Mouse (Mus musculus): ENCODE measurements around the gene Smarca4. TPM values are rescaled to one million over a fixed set of nuclear protein-coding genes. Genes with fewer than 3 reads are reported as not detected.
"Not testable (repeated sequence)": the region's sequence is repeated elsewhere in the genome, so short reads cannot be mapped to it uniquely, and the experiment has no call there.

The Smarca4 gene
- total RNA-seq (2021) = 10 to 100 TPM; 72.3 to 88.2 TPM
- polyA plus RNA-seq (2012; rRNA removed) = 47.1 and 62.0 TPM in 2 replicates
- long read RNA-seq, full-length matches to known transcripts = 6 of 36 reads
- long read RNA-seq, partial matches to known transcripts = 26 of 36 reads
- long read RNA-seq, other reads (novel, unspliced or antisense) = 4 of 36 reads

- peak; percentile 100 for DNase-seq
Observed at GRCm38 (mm10) chr9:21615617-21616231, at the start of gene Smarca4. Gene Smarca4 (plus strand): TSS chr9:21616169.

GRCm38 (mm10) chr9:21566538-21566937, 49.4 kb upstream of the Smarca4 start:
- DNase-seq = no peak

- DNase-seq = no peak
Observed at GRCm38 (mm10) chr9:21567051-21567450, 48.9 kb upstream of the Smarca4 start.

GRCm38 (mm10) chr9:21568657-21569255, 47.2 kb upstream of the Smarca4 start:
- DNase-seq = no peak

- no peak for DNase-seq
Observed at GRCm38 (mm10) chr9:21574012-21574801, 41.8 kb upstream of the Smarca4 start.

- DNase-seq = no peak
Observed at GRCm38 (mm10) chr9:21575253-21575652, 40.7 kb upstream of the Smarca4 start.

- DNase-seq = no peak
Observed at GRCm38 (mm10) chr9:21576286-21576685, 39.7 kb upstream of the Smarca4 start.

- no peak for DNase-seq
Observed at GRCm38 (mm10) chr9:21578226-21578625, 37.7 kb upstream of the Smarca4 start.

- DNase-seq = no peak
Observed at GRCm38 (mm10) chr9:21585401-21585800, 30.6 kb upstream of the Smarca4 start.

- no peak for DNase-seq
Observed at GRCm38 (mm10) chr9:21587678-21588349, 28.2 kb upstream of the Smarca4 start.

- DNase-seq = no peak
Observed at GRCm38 (mm10) chr9:21588350-21588749, 27.6 kb upstream of the Smarca4 start.

- no peak for DNase-seq
Observed at GRCm38 (mm10) chr9:21589538-21589937, 26.4 kb upstream of the Smarca4 start.

- DNase-seq = no peak
Observed at GRCm38 (mm10) chr9:21591127-21591830, 24.7 kb upstream of the Smarca4 start.

GRCm38 (mm10) chr9:21591831-21592702, 23.9 kb upstream of the Smarca4 start:
- no peak for DNase-seq

- DNase-seq = peak; percentile 92
Observed at GRCm38 (mm10) chr9:21592703-21593121, 23.3 kb upstream of the Smarca4 start, which contains the start of the genes Timm29 and Yipf2. Gene Timm29 (plus strand): TSS chr9:21592722. Gene Yipf2 (minus strand): TSS chr9:21592828.

- DNase-seq = peak; percentile 87
Observed at GRCm38 (mm10) chr9:21593122-21593721, 22.7 kb upstream of the Smarca4 start.

- DNase-seq = not testable (repeated sequence)
Observed at GRCm38 (mm10) chr9:21594350-21594749, 21.6 kb upstream of the Smarca4 start.

GRCm38 (mm10) chr9:21594838-21595237, 21.1 kb upstream of the Smarca4 start:
- no peak for DNase-seq

GRCm38 (mm10) chr9:21598198-21598597, 17.8 kb upstream of the Smarca4 start:
- DNase-seq = no peak

- DNase-seq = no peak
Observed at GRCm38 (mm10) chr9:21600186-21600585, 15.8 kb upstream of the Smarca4 start.
